Mouse (Mus musculus) adrenal gland, adult 8-10 months (tissue): ENCODE data around the gene Ppp2r5e. TPM values are rescaled to one million over a fixed set of nuclear protein-coding genes. Genes with fewer than 3 reads are reported as not detected.
"Not testable (repeated sequence)": the region's sequence is repeated elsewhere in the genome, so short reads cannot be mapped to it uniquely, and the experiment has no call there.

Experiments
- DNase-seq: peaks from one replicate; pipeline ENCODE4 v3.0.0; 2022
- total RNA-seq, 4 experiments: library from RNA; stranded (reverse); gene quantifications; 2 replicates each; pipeline ENCODE4 v1.2.4; 2022

The Ppp2r5e gene
- total RNA-seq, 4 experiments from 2014 or later: 50.9 to 58.1 (median 51.5) TPM

- DNase-seq: no peak
Measured at GRCm38 (mm10) chr12:75537019-75537672, 58.9 kb downstream of the Ppp2r5e start.

- DNase-seq: no peak
Measured at GRCm38 (mm10) chr12:75536566-75536965, 59.5 kb downstream of the Ppp2r5e start.

GRCm38 (mm10) chr12:75533145-75533544 lies 62.9 kb downstream of the Ppp2r5e start:
- DNase-seq: no peak

- no peak for DNase-seq
Measured at GRCm38 (mm10) chr12:75531895-75532294, 64.2 kb downstream of the Ppp2r5e start.

- no peak for DNase-seq
Measured at GRCm38 (mm10) chr12:75528857-75529808, 66.9 kb downstream of the Ppp2r5e start.

GRCm38 (mm10) chr12:75528300-75528699 lies 67.7 kb downstream of the Ppp2r5e start:
- DNase-seq: no peak

- no peak for DNase-seq
Measured at GRCm38 (mm10) chr12:75524199-75524598, 71.8 kb downstream of the Ppp2r5e start.

GRCm38 (mm10) chr12:75522931-75523330 lies 73.1 kb downstream of the Ppp2r5e start:
- no peak for DNase-seq

- no peak for DNase-seq
Measured at GRCm38 (mm10) chr12:75522360-75522759, 73.7 kb downstream of the Ppp2r5e start.

- no peak for DNase-seq
Measured at GRCm38 (mm10) chr12:75520395-75520794, 75.7 kb downstream of the Ppp2r5e start.

- DNase-seq: no peak
Measured at GRCm38 (mm10) chr12:75519181-75519940, 76.7 kb downstream of the Ppp2r5e start.

GRCm38 (mm10) chr12:75515301-75515906 lies 80.6 kb downstream of the Ppp2r5e start:
- no peak for DNase-seq

- no peak for DNase-seq
Measured at GRCm38 (mm10) chr12:75511520-75511919, 84.5 kb downstream of the Ppp2r5e start.

GRCm38 (mm10) chr12:75504991-75505650 lies 90.9 kb downstream of the Ppp2r5e start:
- DNase-seq: no peak

GRCm38 (mm10) chr12:75502664-75503063 lies 93.4 kb downstream of the Ppp2r5e start:
- no peak for DNase-seq

GRCm38 (mm10) chr12:75497698-75498097 lies 98.3 kb downstream of the Ppp2r5e start:
- no peak for DNase-seq

GRCm38 (mm10) chr12:75495636-75496035 lies 100.4 kb downstream of the Ppp2r5e start:
- no peak for DNase-seq

GRCm38 (mm10) chr12:75494643-75495042 lies 101.4 kb downstream of the Ppp2r5e start:
- no peak for DNase-seq

- DNase-seq: no peak
Measured at GRCm38 (mm10) chr12:75492549-75493327, 103.3 kb downstream of the Ppp2r5e start.

GRCm38 (mm10) chr12:75492148-75492547 lies 103.9 kb downstream of the Ppp2r5e start:
- DNase-seq: not testable (repeated sequence)

- DNase-seq: no peak
Measured at GRCm38 (mm10) chr12:75487500-75487899, 108.5 kb downstream of the Ppp2r5e start.
